In the genomic region with DNA sequence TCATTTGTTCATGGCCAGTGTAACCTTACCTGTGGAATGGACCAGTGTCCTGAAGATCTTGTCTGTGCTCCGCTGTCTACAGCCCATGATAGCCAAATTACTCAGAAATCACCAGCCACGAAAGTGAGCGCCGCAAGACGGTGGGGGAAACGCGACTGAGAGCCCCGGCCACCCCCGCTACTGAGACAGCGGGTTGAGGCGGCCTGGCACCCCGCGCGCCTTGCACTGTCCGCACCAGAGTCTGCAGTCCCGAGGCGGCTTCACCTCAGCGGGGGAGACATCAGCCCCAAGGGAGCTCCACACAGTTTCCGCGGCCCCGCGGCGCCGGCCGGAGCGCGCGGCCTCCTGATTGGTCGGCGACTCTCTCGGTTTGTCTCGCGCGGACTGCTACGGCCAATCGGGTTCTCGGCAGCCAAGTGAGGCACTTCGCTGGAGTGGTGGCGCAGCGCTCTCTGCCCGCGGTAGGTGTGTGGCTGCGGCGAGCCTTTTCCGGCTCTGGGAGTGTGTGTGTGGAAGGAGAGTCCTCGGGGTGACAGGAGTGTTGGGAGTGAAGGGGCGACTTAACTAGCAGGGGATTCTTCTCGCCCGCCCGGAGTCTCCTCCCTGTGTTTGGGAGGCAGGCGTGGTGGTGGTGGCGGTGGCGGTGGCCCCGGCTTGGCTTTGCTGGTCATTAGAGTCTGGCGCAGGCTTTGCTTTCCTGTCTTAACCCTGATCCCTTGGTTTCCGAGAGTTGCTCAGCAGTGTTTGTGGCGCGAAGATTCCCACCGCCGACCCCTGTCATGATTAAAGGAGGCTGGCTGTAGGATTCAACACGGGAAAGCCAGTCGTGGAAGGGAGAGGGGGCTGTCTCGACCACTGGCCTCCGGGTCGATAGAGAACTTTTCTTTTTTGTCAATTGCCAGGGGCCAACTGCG, we compare ENCODE assay signal across 8 mouse cellular contexts. TPM values are rescaled to one million over a fixed set of nuclear protein-coding genes. Genes with fewer than 3 reads are reported as not detected.
DNase-seq lines count a peak whose midpoint lies in the region; ATAC-seq lines count a peak whose summit lies in the region.

A gene (minus strand): TSS at position 327 of the 914 bp plus-strand sequence.
A gene (plus strand): TSS at position 415 of the 914 bp plus-strand sequence.

- peak within 1 kb of the TSS; percentile 89 for H3K4me3 ChIP-seq in heart, embryonic 13.5 days
- peak within 1 kb of the TSS; percentile 87 for H3K4me3 ChIP-seq in liver, embryonic 12.5 days
- H3K4me3 ChIP-seq in stomach, embryonic 15.5 days (replicated peaks) = peak within 1 kb of the TSS; percentile 77

- H3K36me3 ChIP-seq in heart, embryonic 13.5 days = no peaks in the 10 kb centered on the region
- H3K36me3 ChIP-seq in liver, embryonic 12.5 days = peaks cover 9% of the 10 kb centered on the region
- no peaks in the 10 kb centered on the region for H3K36me3 ChIP-seq in stomach, embryonic 15.5 days

- H3K27me3 ChIP-seq in heart, embryonic 13.5 days (replicated peaks) = no peaks in the 10 kb centered on the region
- no peaks in the 10 kb centered on the region for H3K27me3 ChIP-seq in liver, embryonic 12.5 days (replicated peaks)
- H3K27me3 ChIP-seq in stomach, embryonic 15.5 days (replicated peaks) = no peaks in the 10 kb centered on the region

- no peaks in the 10 kb centered on the region for H3K9me3 ChIP-seq in heart, embryonic 13.5 days
- H3K9me3 ChIP-seq in liver, embryonic 12.5 days (replicated peaks) = no peaks in the 10 kb centered on the region
- H3K9me3 ChIP-seq in stomach, embryonic 15.5 days = no peaks in the 10 kb centered on the region

- H3K9ac ChIP-seq in heart, embryonic 13.5 days = peak within 1 kb of the TSS; percentile 93
- peak within 1 kb of the TSS; percentile 92 for H3K9ac ChIP-seq in liver, embryonic 12.5 days
- peak within 1 kb of the TSS; percentile 96 for H3K9ac ChIP-seq in stomach, embryonic 15.5 days

- peak; percentile 97 for ATAC-seq in erythroid progenitor cell, adult 5-6 weeks (replicated peaks; ENCODE audit: low FRiP score, poor library complexity, severe bottlenecking)
- peak; percentile 100 for ATAC-seq in heart, embryonic 13.5 days (ENCODE audit: extremely low read depth, insufficient number of reproducible peaks, low FRiP score, low TSS enrichment)
- ATAC-seq in liver, embryonic 12.5 days = peak; percentile 98
- peak; percentile 100 for ATAC-seq in stomach, embryonic 15.5 days (ENCODE audit: insufficient read depth, low FRiP score, low read depth)

- DNase-seq in CD4-positive helper T cell, adult 2 months (ENCODE audit: low read depth, low spot score) = peak; percentile 96
- DNase-seq in brain, embryonic 18.5 days (ENCODE audit: low read depth, low spot score) = peak; percentile 78
- peak; percentile 96 for DNase-seq in kidney, postnatal 10 days
- peak; percentile 92 to 94 for DNase-seq in natural killer cell, adult 2 months (ENCODE audit: low spot score in 2 of 2)

- peak within 1 kb of the TSS; percentile 88 for H3K4me2 ChIP-seq in heart, embryonic 13.5 days
- peak within 1 kb of the TSS; percentile 74 for H3K4me2 ChIP-seq in liver, embryonic 12.5 days
- peak within 1 kb of the TSS; percentile 82 for H3K4me2 ChIP-seq in stomach, embryonic 15.5 days

- under 1% methylated on average over 65 of the region's 66 CpGs for WGBS in heart, embryonic 13.5 days
- WGBS in liver, embryonic 12.5 days (ENCODE audit: insufficient replicate concordance) = 2% methylated on average over 64 of the region's 66 CpGs
- WGBS in stomach, embryonic 15.5 days = under 1% methylated on average over 66 of the region's 66 CpGs

- peak within 1 kb of the TSS; percentile 91 for H3K27ac ChIP-seq in heart, embryonic 13.5 days (replicated peaks)
- peak within 1 kb of the TSS; percentile 90 for H3K27ac ChIP-seq in liver, embryonic 12.5 days
- peak within 1 kb of the TSS; percentile 85 for H3K27ac ChIP-seq in stomach, embryonic 15.5 days

- peaks cover 14% of the 10 kb centered on the region for H3K4me1 ChIP-seq in heart, embryonic 13.5 days
- H3K4me1 ChIP-seq in liver, embryonic 12.5 days = peaks cover 28% of the 10 kb centered on the region
- no peaks in the 10 kb centered on the region for H3K4me1 ChIP-seq in stomach, embryonic 15.5 days

RNA-seq across cellular contexts. Expression of the first gene that starts in this region (rescaled TPM):
- total RNA-seq in erythroid progenitor cell, adult 5-6 weeks (2015; ENCODE audit: low replicate concordance) = 31.0 and 37.5 TPM in 2 replicates
- 16.6 and 26.7 TPM in 2 replicates for total RNA-seq in erythroid progenitor cell, adult 5-6 weeks (2017; ENCODE audit: low replicate concordance)
- polyA plus RNA-seq in heart, embryonic 13.5 days (2015; fragmentation: Nextera tagmentation; extraction: Ambion mirVana) = 8.0 and 8.5 TPM in 2 replicates
- 9.8 and 11.4 TPM in 2 replicates for polyA plus RNA-seq in liver, embryonic 12.5 days (2016; fragmentation: Nextera tagmentation; extraction: Ambion mirVana)
- 9.2 and 10.3 TPM in 2 replicates for polyA plus RNA-seq in stomach, embryonic 15.5 days (2015; fragmentation: Nextera tagmentation; extraction: Ambion mirVana)

RNA-seq across cellular contexts. Expression of the second gene that starts in this region (rescaled TPM):
- 18.4 and 28.1 TPM in 2 replicates for total RNA-seq in erythroid progenitor cell, adult 5-6 weeks (2015; ENCODE audit: low replicate concordance)
- total RNA-seq in erythroid progenitor cell, adult 5-6 weeks (2017; ENCODE audit: low replicate concordance) = 17.4 and 31.6 TPM in 2 replicates
- polyA plus RNA-seq in heart, embryonic 13.5 days (2015; fragmentation: Nextera tagmentation; extraction: Ambion mirVana) = 22.7 and 25.2 TPM in 2 replicates
- polyA plus RNA-seq in liver, embryonic 12.5 days (2016; fragmentation: Nextera tagmentation; extraction: Ambion mirVana) = 37.8 and 40.4 TPM in 2 replicates
- polyA plus RNA-seq in stomach, embryonic 15.5 days (2015; fragmentation: Nextera tagmentation; extraction: Ambion mirVana) = 36.2 and 41.0 TPM in 2 replicates

Comparison
In these comparisons a context has a peak if more than half of its experiments do, and no peak if none do; other contexts are left out.
1. Peak in every context shown above with its lines: DNase-seq, ATAC-seq, H3K4me3 ChIP-seq and H3K27ac ChIP-seq.